Mouse (Mus musculus) ES-Bruce4 (cell line): ENCODE measurements around the gene Tmem131l. TPM values are rescaled to one million over a fixed set of nuclear protein-coding genes. Genes with fewer than 3 reads are reported as not detected.

Experiments
- H3K27ac ChIP-seq: 2 replicates; pipeline ENCODE4 v1.5.1; 2012; ENCODE audit warnings: low read length, inconsistent platforms; ENCODE audit not compliant: insufficient read depth
- H3K27me3 ChIP-seq: 2 replicates; pipeline ENCODE4 v1.6.1; 2012; ENCODE audit warnings: mild to moderate bottlenecking, low read length, inconsistent platforms; ENCODE audit not compliant: control insufficient read depth, poor library complexity, insufficient read depth, severe bottlenecking
- H3K36me3 ChIP-seq: 2 replicates; pipeline ENCODE4 v1.6.1; 2012; ENCODE audit warnings: inconsistent platforms, mild to moderate bottlenecking, low read length, moderate library complexity; ENCODE audit not compliant: control insufficient read depth, poor library complexity, insufficient read depth, severe bottlenecking
- H3K4me1 ChIP-seq: one replicate; pipeline ENCODE4 v1.8.1; 2011; ENCODE audit warnings: low read length; ENCODE audit not compliant: control insufficient read depth, insufficient read depth
- H3K4me3 ChIP-seq: 2 replicates; pipeline ENCODE4 v1.5.1; 2011; ENCODE audit warnings: low read depth, mild to moderate bottlenecking, low read length
- H3K9ac ChIP-seq: 2 replicates; pipeline ENCODE4 v1.6.1; 2012; ENCODE audit warnings: low read depth, mild to moderate bottlenecking, inconsistent platforms; ENCODE audit not compliant: poor library complexity, severe bottlenecking
- H3K9me3 ChIP-seq: replicated peaks from 2 replicates; pipeline ENCODE4 v1.6.1; 2012; ENCODE audit warnings: mild to moderate bottlenecking, low read length, inconsistent platforms; ENCODE audit not compliant: control insufficient read depth, poor library complexity, insufficient read depth, severe bottlenecking
- CTCF ChIP-seq: IDR thresholded peaks from one replicate; pipeline ENCODE4 v1.8.1; 2011; ENCODE audit warnings: low read depth, low read length
- EP300 ChIP-seq: IDR thresholded peaks from 2 replicates; pipeline ENCODE4 v1.6.1; 2011; ENCODE audit warnings: low read depth, low read length; ENCODE audit not compliant: insufficient read depth
- POLR2A ChIP-seq: IDR thresholded peaks from one replicate; pipeline ENCODE4 v1.8.1; 2011; ENCODE audit warnings: low read length; ENCODE audit not compliant: insufficient read depth
- polyA plus RNA-seq: library from polyadenylated mRNA; stranded (reverse); fragments of >200 nt; gene quantifications from 2 replicates; pipeline ENCODE4 v1.2.4, GENCODE M21; 2011; ENCODE audit warnings: low read depth; ENCODE audit not compliant: missing spikeins, insufficient read depth, insufficient read length

The Tmem131l gene
- polyA plus RNA-seq, 1 experiment, result 51.5 TPM

DNA sequence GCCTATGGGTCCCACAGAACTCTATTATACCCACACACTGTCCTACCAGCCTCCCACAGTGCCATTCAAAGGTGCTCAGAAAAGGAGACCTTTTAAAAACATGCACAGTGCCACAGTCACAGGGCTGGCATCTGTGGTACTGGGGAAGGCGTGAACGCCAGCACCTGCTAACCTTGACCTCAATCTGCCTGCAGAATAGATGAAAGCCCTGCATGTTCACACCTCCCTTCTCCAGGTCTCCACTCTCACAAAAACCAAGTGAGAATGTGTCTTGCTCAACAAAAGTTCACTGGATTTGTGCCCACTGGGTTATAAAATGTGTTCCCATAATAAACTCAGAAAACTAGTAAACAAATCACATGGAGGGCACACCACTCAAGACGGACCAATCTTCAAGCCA, 42.9 kb downstream of the Tmem131l start:
- no peak overlapping the region for H3K4me3 ChIP-seq
- no peaks in the 10 kb centered on the region for H3K9me3 ChIP-seq
- no peaks in the 10 kb centered on the region for H3K36me3 ChIP-seq
- TF ChIP-seq CTCF, result no peak
- TF ChIP-seq EP300, result no peak
- TF ChIP-seq POLR2A, result no peak
- H3K9ac ChIP-seq, result no peak overlapping the region
- no peak overlapping the region for H3K27ac ChIP-seq
- H3K4me1 ChIP-seq, result peaks cover 11% of the 10 kb centered on the region
- no peaks in the 10 kb centered on the region for H3K27me3 ChIP-seq

DNA sequence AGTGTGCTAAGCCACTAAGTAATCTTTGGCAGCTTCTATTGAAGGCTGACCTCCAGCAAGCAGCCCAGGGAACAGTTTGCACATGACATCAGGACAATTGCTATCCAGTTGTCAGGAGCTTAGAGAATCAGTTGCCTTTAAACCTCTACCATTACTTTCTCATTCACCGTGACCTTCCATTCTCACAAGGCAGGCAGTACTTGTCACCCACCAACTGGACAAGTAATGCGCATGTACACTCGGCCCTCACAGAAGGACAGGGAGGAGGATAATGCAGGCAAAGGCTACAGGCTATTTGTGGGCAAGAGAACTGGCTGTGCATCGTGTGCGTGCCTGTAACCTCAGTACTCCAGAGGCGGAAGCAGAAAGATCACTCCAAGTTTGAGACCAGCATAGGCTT, 43.9 kb downstream of the Tmem131l start:
- peaks cover 10% of the 10 kb centered on the region for H3K4me1 ChIP-seq

GRCm38 (mm10) chr3:83995254-83995830, 44.6 kb downstream of the Tmem131l start:
- Histone ChIP-seq H3K27ac (peak overlapping the region; percentile 73), H3K36me3 (no peaks in the 10 kb centered on the region), H3K9ac (no peak overlapping the region), H3K4me1 (peaks cover 10% of the 10 kb centered on the region), H3K27me3 (no peaks in the 10 kb centered on the region), H3K4me3 (no peak overlapping the region), H3K9me3 (no peaks in the 10 kb centered on the region)
- no peak for TF ChIP-seq POLR2A
- peak; percentile 72; the same call in 1 of the 2 replicates for TF ChIP-seq EP300

More for the DNA sequence above, 43.9 kb downstream of the Tmem131l start:
- no peak for TF ChIP-seq POLR2A
- peak; percentile 73; the same call in 1 of the 2 replicates for TF ChIP-seq EP300
- TF ChIP-seq CTCF, result no peak
- H3K4me3 ChIP-seq, result no peak overlapping the region
- no peaks in the 10 kb centered on the region for H3K9me3 ChIP-seq
- H3K36me3 ChIP-seq, result no peaks in the 10 kb centered on the region
- H3K27me3 ChIP-seq, result no peaks in the 10 kb centered on the region
- H3K27ac ChIP-seq, result peak overlapping the region; percentile 48
- H3K9ac ChIP-seq, result no peak overlapping the region

- Histone ChIP-seq H3K36me3 (no peaks in the 10 kb centered on the region), H3K27me3 (no peaks in the 10 kb centered on the region), H3K4me1 (peaks cover 14% of the 10 kb centered on the region), H3K27ac (peak overlapping the region; percentile 46), H3K4me3 (no peak overlapping the region), H3K9me3 (no peaks in the 10 kb centered on the region), H3K9ac (no peak overlapping the region)
- TF ChIP-seq EP300 (peak; percentile 98), POLR2A (no peak)
These were observed 45.6 kb downstream of the Tmem131l start for GRCm38 (mm10) chr3:83994217-83994839.

- no peak overlapping the region for H3K4me3 ChIP-seq
- H3K27ac ChIP-seq, result no peak overlapping the region
- H3K27me3 ChIP-seq, result no peaks in the 10 kb centered on the region
- TF ChIP-seq EP300 (no peak), CTCF (peak; percentile 27)
- peaks cover 20% of the 10 kb centered on the region for H3K4me1 ChIP-seq
- H3K36me3 ChIP-seq, result no peaks in the 10 kb centered on the region
- H3K9me3 ChIP-seq, result no peaks in the 10 kb centered on the region
- H3K9ac ChIP-seq, result no peak overlapping the region
These were observed 46.9 kb downstream of the Tmem131l start for GRCm38 (mm10) chr3:83993089-83993516.

DNA sequence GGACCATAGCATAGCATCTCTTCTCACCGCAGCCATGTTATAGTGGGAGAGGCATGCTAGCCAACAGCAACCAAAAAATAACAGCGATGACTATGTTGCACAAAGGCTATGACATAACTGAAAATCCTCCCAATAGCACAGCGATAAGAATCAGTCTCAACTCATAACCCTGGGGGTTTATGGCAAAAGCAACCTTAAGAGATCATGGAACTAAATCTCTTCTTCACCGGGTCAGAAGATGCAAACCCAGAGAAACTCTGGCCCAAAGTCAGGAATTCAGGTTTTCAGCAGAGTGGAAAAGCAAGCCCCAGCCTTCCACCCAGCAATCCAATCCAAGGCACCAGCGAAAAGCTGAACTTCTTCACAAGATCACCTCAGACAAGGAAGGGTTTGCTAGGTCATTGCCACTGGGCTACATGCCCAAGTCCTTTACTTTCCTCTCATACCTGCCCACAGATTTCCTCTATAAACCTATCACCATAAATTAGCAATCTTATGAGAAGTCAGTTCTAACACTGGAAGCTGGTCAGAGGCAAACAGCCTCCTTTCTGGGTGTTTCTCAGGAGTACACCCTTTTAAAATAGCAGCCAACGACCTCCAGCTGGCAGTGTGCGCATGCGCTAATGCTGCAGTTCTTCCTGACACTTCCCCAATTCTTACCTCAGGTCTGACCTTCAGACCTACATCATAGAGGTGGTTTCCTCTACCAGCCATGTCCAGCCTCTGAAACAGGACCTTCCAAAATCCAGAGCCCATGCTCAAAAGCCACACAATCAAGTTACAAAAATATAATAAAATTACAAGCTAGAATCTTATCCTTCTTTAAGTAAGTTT, 48.1 kb downstream of the Tmem131l start:
- peaks cover 19% of the 10 kb centered on the region for H3K4me1 ChIP-seq
- H3K9me3 ChIP-seq, result no peaks in the 10 kb centered on the region
- no peak overlapping the region for H3K9ac ChIP-seq
- H3K4me3 ChIP-seq, result no peak overlapping the region
- H3K27ac ChIP-seq, result no peak overlapping the region
- TF ChIP-seq EP300 (peak; percentile 49; the same call in 1 of the 2 replicates), CTCF (no peak)
- no peaks in the 10 kb centered on the region for H3K36me3 ChIP-seq
- H3K27me3 ChIP-seq, result no peaks in the 10 kb centered on the region
